Mouse (Mus musculus) kidney, postnatal 14 days (tissue): ENCODE measurements around the gene Hdhd3.

Experiments used
- DNase-seq: peaks from one replicate; pipeline ENCODE4 v3.0.0; 2022; ENCODE audit warnings: mixed read lengths

The Hdhd3 gene

GRCm38 (mm10) chr4:62503374-62503970 is at the start of gene Hdhd3:
Gene Hdhd3 (minus strand): TSS chr4:62503467.
- no peak for DNase-seq

GRCm38 (mm10) chr4:62551966-62552365 is 48.7 kb upstream of the Hdhd3 start:
- no peak for DNase-seq

GRCm38 (mm10) chr4:62544801-62545200 is 41.5 kb upstream of the Hdhd3 start:
- no peak for DNase-seq

GRCm38 (mm10) chr4:62543782-62544181 is 40.5 kb upstream of the Hdhd3 start:
- DNase-seq, result no peak

GRCm38 (mm10) chr4:62541802-62542201 is 38.5 kb upstream of the Hdhd3 start:
- no peak for DNase-seq

- no peak for DNase-seq
These were observed 30.5 kb upstream of the Hdhd3 start for GRCm38 (mm10) chr4:62533729-62534128.

GRCm38 (mm10) chr4:62527655-62528054 is 24.4 kb upstream of the Hdhd3 start:
- no peak for DNase-seq

GRCm38 (mm10) chr4:62526256-62526655 is 23.0 kb upstream of the Hdhd3 start:
- no peak for DNase-seq

GRCm38 (mm10) chr4:62525489-62525811 is 22.2 kb upstream of the Hdhd3 start:
- no peak for DNase-seq

- peak; percentile 97 for DNase-seq
These were observed 21.6 kb upstream of the Hdhd3 start, which contains the start of the genes Pole3 and 4933430I17Rik for GRCm38 (mm10) chr4:62524651-62525488. Gene Pole3 (minus strand): TSS chr4:62525068. Gene 4933430I17Rik (plus strand): TSS chr4:62525369.

GRCm38 (mm10) chr4:62520892-62521400 is 17.7 kb upstream of the Hdhd3 start:
- DNase-seq, result no peak

GRCm38 (mm10) chr4:62519849-62520233 is 16.6 kb upstream of the Hdhd3 start, which contains the start of gene Alad:
Gene Alad (minus strand): TSS chr4:62519918.
- DNase-seq, result peak; percentile 94

GRCm38 (mm10) chr4:62519122-62519848 is 16.0 kb upstream of the Hdhd3 start:
- no peak for DNase-seq

- peak; percentile 68 for DNase-seq
These were observed 15.3 kb upstream of the Hdhd3 start for GRCm38 (mm10) chr4:62518416-62519121.

GRCm38 (mm10) chr4:62517538-62518415 is 14.5 kb upstream of the Hdhd3 start:
- DNase-seq, result no peak

- no peak for DNase-seq
These were observed 13.8 kb upstream of the Hdhd3 start for GRCm38 (mm10) chr4:62517046-62517445.

- DNase-seq, result no peak
These were observed 13.3 kb upstream of the Hdhd3 start for GRCm38 (mm10) chr4:62516579-62516978.

GRCm38 (mm10) chr4:62516079-62516478 is 12.8 kb upstream of the Hdhd3 start:
- DNase-seq, result peak; percentile 84

- DNase-seq, result no peak
These were observed 12.2 kb upstream of the Hdhd3 start for GRCm38 (mm10) chr4:62515490-62515889.

- DNase-seq, result no peak
These were observed 11.7 kb upstream of the Hdhd3 start for GRCm38 (mm10) chr4:62514995-62515394.

GRCm38 (mm10) chr4:62513998-62514506 is 10.8 kb upstream of the Hdhd3 start:
- DNase-seq, result no peak
